Mouse (Mus musculus): ENCODE results near the gene Cyp2c67.
"Not testable (repeated sequence)": the region's sequence is repeated elsewhere in the genome, so short reads cannot be mapped to it uniquely, and the experiment has no call there.

Cyp2c67 gene

GRCm38 (mm10) chr19:39648938-39649337 is at the start of gene Cyp2c67:
Gene Cyp2c67 (minus strand): TSS chr19:39649051.
- no peak for DNase-seq

GRCm38 (mm10) chr19:39665650-39666049 is 16.8 kb upstream of the Cyp2c67 start:
- DNase-seq = not testable (repeated sequence)

- DNase-seq = no peak
Measured at GRCm38 (mm10) chr19:39652381-39652780, 3.5 kb upstream of the Cyp2c67 start.

- no peak for DNase-seq
Measured at GRCm38 (mm10) chr19:39647519-39647918, 1.3 kb downstream of the Cyp2c67 start.

GRCm38 (mm10) chr19:39644551-39644950 is 4.3 kb downstream of the Cyp2c67 start:
- not testable (repeated sequence) for DNase-seq
